Mouse (Mus musculus) T-helper 17 cell (primary cell): ENCODE results near the gene Pcf11.

Experiments used
- in situ Hi-C, 2 experiments: fragments of 300-600 bp; cut with MboI, MseI; formaldehyde crosslinking; loops; 1 replicate in 1 of 2; 2 replicates in 1 of 2; pipeline ENCODE4 v1.15.1; 2025; ENCODE audit warnings: high pct_unique_total_duplicates in 2 of 2

Gene Pcf11

GRCm38 (mm10) chr7:92669507-92670471 is at the start of gene Pcf11:
Gene Pcf11, minus strand, starts transcription at chr7:92669934.
- in situ Hi-C loops = loop anchor here (5.0 kb wide), 2 partner anchors 32 to 68 kb away; partner anchors contain the start of gene Ankrd42 (in 1 of the 2)

- in situ Hi-C loops = no loop called here
These were observed 45.3 kb upstream of the Pcf11 start for GRCm38 (mm10) chr7:92715055-92715454.

DNA sequence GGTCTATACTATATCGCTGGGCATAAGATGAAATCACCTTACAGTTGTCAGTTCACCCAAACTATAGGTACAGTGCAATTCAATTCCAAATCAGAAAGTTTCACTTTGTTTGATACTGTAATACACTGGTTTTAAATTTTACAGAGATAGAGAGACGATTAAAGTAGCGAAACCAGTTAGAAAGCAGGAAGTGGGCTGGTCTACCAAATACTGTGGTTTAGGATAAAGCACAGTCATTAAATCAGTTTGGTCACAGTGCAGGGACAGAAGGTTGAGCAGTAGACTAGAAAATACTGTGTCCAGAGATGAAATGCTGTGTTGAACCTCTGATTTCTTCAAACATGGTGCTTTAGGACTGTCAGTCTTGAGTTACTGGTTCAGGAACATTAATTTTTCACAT is 41.9 kb upstream of the Pcf11 start:
- in situ Hi-C loops = no loop called here

DNA sequence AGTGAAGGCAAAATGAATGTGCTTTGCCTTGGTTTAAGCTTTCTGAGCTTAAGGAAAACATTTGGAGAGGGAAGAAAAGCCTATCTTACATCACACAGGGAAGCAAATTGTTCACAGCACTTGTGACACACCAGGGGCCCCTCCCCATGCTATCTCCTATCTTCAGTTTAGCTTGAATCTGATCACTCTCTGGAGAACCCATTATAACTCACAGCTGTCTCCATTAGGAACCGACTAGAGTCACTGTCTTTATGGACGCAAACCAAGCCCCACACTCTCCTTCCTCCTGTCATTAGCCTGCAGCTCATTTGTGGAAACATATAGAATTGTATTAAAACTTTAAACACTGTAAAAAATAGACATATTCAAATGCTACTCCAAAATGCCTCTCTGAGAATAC is 39.8 kb upstream of the Pcf11 start:
- in situ Hi-C loops = no loop called here

DNA sequence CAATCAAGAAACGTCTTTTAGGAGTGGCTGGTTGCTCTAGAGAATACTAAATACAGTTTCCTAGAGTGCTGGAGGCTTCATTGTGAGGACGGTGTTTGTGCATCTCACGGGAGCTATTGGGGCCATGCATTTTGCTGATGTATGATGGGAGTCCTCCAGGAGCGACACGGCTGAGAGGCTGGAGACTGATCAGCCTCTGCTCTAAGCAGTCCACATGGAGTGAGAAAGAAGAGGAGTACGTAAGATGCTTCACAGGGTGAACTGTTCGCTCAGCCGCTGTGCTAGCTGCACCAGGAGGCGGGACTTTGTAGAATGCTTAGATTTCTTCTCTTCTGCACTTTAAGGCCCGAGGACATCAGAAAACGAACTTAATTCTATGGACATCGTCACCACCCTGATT is 37.0 kb upstream of the Pcf11 start:
- in situ Hi-C loops = no loop called here

DNA sequence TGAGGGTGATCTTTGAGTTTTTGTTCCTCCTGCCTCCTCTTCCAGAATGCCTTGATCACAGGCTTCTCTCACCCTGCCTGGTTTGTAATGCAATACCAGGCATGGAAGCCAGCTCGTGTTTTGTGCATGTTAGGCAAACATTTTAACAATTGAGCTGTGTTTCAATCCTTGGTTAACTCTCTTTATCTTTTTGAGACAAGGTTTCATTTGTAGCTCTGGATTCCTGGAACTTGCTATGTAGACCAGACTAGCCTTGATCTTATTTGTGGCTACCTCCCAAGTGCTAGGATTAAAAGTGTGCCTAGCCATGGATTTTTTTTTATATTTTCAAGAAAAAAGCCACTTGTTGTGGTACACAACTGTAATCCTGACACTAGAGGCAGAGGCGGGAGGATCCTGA is 35.8 kb upstream of the Pcf11 start:
- in situ Hi-C loops = no loop called here

GRCm38 (mm10) chr7:92703661-92704060 is 33.9 kb upstream of the Pcf11 start:
- in situ Hi-C loops = no loop called here

- in situ Hi-C loops = loop anchor here in 1 of 2 experiments (10.0 kb wide), 1 partner anchor 896 kb away; no protein-coding TSS in a partner anchor
These were observed 29.0 kb upstream of the Pcf11 start for GRCm38 (mm10) chr7:92698770-92699169.

DNA sequence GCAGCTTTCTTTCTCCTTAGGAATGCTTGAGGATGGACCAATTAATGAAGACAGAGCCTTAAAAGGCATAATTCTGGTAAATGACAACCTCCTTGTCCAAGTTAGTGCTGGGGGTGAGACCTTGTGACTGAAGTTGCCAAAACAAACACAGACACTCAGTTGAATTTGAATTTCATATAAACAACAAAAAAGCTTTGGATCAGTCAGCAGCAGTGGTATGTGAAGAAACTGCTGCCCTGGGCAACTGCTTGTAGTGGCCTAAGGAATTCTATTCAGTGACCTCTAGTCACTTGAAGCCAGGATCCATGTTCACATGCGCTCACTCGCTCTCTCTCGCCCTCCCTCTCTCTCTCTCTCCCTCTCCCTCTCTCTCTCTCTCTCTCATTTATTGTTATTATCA is 26.7 kb upstream of the Pcf11 start:
- in situ Hi-C loops = loop anchor here in 1 of 2 experiments (10.0 kb wide), 1 partner anchor 898 kb away; no protein-coding TSS in a partner anchor

GRCm38 (mm10) chr7:92689101-92689500 is 19.4 kb upstream of the Pcf11 start:
- in situ Hi-C loops = no loop called here

GRCm38 (mm10) chr7:92688299-92688669 is 18.6 kb upstream of the Pcf11 start:
- in situ Hi-C loops = no loop called here

DNA sequence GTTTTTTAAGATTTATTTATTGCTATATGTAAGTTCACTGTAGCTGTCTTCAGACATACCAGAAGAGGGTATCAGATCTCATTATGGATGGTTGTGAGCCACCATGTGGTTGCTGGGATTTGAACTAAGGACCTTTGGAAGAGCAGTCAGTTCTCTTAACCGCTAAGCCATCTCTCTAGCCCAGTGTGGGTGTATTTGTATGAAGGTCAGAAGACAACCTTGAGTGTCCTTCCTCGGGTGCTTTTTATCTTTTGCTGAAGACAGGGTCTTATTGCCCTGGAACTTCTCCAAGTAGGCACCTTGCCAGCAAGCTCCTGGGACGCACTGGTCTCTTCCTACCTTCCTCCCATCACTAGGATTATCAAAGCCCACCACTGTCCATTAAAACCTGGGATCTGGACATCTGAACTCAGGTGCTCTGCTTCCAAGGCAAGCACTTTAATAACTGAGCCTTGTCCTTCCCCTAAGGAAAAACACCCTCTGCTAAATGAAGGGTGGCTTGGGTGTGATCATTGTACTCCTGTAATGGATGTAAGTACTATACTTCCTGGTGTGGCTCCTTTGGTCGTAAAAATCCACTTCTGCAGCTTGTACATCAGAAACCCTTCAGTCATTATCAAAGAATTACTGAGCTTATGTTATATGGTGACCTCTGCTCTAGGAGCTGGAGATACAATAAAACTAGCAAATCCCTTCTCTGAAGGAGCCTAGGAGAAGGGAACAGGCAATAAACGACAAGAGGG is 18.0 kb upstream of the Pcf11 start:
- in situ Hi-C loops = no loop called here

DNA sequence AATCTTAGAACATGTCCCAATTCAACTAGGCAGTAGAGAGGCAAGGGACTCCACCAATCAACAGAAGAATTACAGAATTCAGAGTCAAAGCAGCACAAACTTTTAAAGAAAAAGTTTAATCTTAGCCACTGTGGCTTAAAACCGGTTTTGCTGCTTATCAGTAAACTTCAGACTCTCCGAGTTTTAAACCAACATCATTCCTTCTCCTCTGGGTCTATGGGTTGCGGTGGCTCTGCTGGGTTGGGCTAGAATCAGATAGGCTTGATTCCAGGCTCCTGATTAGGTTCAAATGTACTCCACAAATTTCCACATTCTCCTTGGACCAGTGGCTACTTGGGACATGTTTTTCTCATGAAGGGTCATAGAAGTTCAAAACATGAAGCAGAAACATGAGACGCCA is 7.6 kb upstream of the Pcf11 start:
- in situ Hi-C loops = no loop called here

DNA sequence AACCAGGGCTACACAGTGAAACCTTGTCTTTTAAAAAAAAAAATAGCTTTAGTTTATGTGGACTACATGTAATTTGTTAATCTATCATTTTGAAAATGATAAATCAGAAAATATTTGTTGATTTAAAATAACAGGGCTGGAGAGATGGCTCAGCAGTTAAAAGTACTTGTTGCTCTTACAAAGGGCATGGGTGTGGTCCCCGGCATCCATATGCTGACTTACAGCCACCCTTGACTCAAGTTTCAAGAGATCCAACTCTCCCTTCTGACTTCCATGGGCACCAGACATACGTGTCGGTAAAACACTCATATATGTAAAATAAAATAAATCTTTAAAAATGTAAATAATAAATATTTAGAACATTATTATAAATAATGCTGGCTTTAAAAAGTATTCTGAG is 5.4 kb upstream of the Pcf11 start:
- in situ Hi-C loops = no loop called here

DNA sequence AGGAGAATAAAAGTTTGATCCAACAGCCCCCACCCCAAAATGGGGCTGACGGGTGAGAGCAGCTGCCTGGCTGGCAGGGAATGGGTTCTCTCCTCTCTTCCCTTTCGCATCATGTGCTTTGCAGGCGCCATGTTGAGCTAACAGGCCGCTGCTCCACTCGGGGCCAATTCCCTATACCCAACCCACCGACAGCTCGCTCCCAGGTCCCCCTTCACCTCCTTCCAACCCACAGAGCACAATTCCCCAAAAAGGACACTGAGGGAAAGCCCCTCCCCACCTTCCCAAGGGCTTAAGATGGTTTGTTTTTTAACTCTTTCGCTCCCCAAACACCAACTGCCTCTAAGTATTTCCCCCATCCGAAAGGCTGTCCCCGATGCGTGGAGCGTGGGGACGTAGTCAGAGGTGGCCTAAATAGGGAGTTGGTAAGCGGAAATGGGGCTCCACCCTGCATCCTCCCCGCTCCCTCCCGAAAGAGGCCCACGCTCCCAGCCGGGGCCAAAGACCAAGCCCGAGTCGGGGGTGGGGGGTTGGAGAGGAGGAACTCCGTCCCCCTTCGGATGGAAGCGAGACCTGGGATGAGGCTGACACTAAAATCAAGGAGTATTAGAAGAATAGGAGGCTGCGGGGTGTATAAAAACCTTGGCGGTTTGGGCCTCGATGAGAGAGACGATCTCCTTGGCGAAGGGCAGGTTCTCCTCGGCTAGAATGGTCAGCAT is 785 bp downstream of the Pcf11 start:
- in situ Hi-C loops = loop anchor here in 1 of 2 experiments (5.0 kb wide), 1 partner anchor 68 kb away; no protein-coding TSS in a partner anchor

DNA sequence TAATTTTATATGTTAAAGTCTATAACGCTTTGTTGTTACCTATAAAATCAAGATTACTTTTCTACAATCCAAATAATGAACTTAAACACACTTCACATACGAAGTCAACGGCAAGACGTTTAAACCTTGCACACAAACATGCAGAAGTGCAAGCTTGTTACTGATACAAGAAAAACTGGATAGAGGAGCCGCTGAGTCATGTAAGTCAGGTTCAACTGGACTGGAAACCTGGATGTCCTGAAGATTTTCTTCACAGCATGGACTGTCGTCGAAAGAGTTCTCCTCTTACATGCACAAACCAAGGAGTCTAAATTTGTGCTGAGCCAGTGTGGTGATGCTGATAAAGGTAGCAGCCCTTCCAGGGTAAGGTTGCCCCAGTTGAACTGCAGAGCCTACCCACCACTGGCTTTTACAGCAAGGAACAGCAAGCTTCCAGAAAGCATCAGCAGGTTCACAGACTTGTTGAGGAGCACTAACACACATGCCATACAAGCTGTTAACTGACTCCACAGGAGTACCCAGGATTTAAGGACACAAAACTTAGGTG is 3.4 kb downstream of the Pcf11 start:
- in situ Hi-C loops = loop anchor here in 1 of 2 experiments (5.0 kb wide), 1 partner anchor 71 kb away; no protein-coding TSS in a partner anchor

- in situ Hi-C loops = loop anchor here (5.0 kb wide), 2 partner anchors 84 to 214 kb away; partner anchors contain the start of genes Ddias (in 1 of the 2), Prcp (in 1 of the 2) and Rab30 (in 1 of the 2)
These were observed 11.7 kb downstream of the Pcf11 start for GRCm38 (mm10) chr7:92658050-92658449.

DNA sequence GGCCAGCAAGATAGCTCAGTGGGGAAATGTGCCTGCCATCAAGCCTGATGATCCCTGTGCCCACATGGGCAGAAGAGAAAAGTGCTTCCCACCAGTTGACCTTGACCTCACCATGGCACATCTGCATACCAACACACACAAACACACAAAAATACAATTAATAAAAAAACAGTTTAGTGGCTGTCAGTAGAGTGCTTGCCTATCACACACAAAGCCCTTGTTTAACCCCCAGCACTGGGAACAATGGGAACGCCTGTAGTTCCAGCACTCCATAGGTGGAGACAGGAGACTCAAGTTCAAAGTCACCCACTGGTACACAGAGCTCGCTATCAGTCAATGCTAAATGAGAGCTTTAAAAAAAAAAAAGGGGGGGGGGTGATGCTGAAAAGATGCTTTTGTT is 13.3 kb downstream of the Pcf11 start:
- in situ Hi-C loops = loop anchor here (5.0 kb wide), 2 partner anchors 86 to 216 kb away; partner anchors contain the start of genes Ddias (in 1 of the 2), Prcp (in 1 of the 2) and Rab30 (in 1 of the 2)

DNA sequence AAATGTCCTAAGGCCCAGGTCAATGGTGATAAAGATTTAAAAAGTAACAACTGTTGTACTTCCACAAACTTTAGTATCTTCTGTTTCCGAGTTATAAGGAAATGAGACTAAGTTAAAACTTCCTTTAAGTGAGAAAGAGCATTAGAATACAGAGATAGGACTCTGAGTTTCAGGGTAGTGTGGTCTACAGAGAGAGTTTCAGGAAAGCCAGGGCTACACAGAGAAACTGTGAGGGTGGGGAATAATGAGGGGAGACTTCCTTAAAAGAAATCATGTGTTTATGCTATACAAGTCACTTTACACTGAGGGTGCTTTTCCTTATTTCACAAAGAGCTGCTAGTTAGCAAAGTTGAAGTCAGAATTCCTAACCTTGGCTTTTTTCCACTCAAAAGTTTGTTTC is 16.4 kb downstream of the Pcf11 start:
- in situ Hi-C loops = no loop called here

DNA sequence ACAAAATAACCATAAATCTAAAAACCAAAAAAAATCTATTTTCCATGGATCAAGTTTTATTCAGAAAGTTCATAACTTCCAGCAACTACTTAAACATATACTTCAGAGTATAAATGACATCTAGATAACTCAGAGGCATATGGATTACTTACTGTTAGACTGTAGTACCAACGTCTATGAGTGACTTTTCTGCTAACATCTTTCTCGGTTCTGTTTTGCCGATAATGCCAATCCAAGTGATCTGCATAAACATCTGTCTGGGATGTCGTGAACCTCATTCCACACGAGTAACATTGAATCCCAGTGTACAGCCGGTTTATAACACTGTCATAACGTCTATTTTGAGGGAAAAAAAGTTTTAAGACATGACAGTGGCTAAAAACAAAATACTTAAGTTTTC is 21.9 kb downstream of the Pcf11 start:
- in situ Hi-C loops = no loop called here

DNA sequence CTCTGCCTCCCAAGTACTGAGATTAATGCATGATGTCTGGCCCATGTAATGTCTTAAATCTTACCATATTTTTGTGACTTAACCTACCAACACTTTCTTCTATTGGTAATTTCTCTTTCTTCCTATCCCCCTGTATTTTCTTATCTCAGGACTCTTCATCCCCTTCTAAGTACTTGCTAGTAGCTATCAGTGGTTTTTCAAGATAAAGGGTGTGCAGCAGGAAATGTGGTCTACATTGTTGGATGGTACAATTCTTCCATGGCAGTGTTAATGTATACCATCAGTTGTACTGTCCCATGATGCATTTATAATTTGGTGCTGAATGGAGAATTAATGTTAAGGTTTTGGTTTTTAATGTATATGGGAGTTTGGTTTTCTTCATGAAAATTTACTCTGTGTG is 27.4 kb downstream of the Pcf11 start:
- in situ Hi-C loops = no loop called here
